Mouse (Mus musculus): ENCODE data around the gene Clk3. TPM values are rescaled to one million over a fixed set of nuclear protein-coding genes. Genes with fewer than 3 reads are reported as not detected.

Clk3 gene
- polyA plus RNA-seq, 2 experiments = 88.0 to 136 TPM

DNA sequence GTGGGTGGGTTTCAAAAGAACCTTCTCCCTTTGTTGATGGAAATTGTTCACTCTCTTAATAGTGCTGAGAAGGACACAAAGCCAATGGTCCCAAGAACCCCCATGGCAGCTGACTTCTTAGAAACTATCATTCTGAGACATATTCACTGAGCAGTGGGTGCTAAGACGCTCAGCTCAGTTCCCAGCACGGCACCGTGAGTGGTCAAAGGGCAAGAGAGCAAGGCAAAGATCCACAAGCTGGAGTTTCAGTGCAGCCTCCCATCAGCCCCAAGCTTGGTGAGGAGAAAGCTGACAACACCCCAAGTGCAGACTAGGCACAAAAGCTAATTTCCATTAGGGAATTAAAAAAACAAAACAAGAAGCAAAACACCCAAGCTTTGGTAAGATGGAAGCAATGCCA lies 45.0 kb upstream of the Clk3 start:
- H3K9ac ChIP-seq (replicated peaks) = no peak overlapping the region
- no peaks in the 10 kb centered on the region for H3K9me3 ChIP-seq (ENCODE audit: control insufficient read depth, low read length)

DNA sequence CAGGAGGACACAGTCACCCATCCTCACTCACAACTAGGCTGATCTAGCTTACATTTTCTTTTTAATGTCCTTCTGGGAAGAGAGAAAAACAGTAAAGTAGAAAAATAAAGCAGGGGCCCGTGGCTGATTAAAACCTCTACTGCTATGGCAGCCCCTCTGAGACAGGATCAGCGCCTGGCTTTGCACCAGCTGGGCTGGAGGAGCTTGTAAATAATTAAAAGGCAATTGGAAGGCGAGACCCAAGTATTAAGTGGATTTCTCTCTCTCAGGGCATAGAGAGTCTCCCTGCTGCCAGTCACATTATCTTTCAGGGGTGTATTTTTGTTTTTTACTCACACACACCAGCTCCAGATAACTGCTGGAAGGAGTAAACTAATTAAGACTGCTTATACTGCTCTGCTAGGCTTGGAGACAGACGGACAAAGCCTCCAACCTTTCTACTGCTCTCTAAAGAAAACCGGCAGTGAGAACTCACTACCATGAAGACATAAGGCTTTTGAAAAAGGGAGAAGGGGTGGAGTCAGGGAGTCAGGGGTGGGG lies 43.2 kb upstream of the Clk3 start:
- ATAC-seq (ENCODE audit: insufficient read depth) = no peak
- Histone ChIP-seq H3K4me2 (ENCODE audit: low read depth) (no peak overlapping the region), H3K27ac (no peak overlapping the region)

More for the DNA sequence above, 45.0 kb upstream of the Clk3 start:
- no peaks in the 10 kb centered on the region; the same call in 1 of the 2 replicates for H3K36me3 ChIP-seq (replicated peaks; ENCODE audit: control insufficient read depth, insufficient read depth, low read depth)
- WGBS (ENCODE audit: insufficient replicate concordance) = 71% methylated on average over 3 of the region's 3 CpGs
- H3K27ac ChIP-seq = no peak overlapping the region
- no peak for ATAC-seq (ENCODE audit: insufficient read depth)
- no peak for DNase-seq (ENCODE audit: low read depth in 3 of 3, low spot score in 3 of 3)
- no peak for TF ChIP-seq EP300 (IDR thresholded peaks at IDR 0.05; ENCODE audit: low read depth)
- no peak for TF ChIP-seq CTCF (IDR thresholded peaks at IDR 0.05; ENCODE audit: low read depth)
- no peaks in the 10 kb centered on the region for H3K27me3 ChIP-seq (ENCODE audit: control insufficient read depth, insufficient read depth, low read length)
- H3K4me2 ChIP-seq (ENCODE audit: low read depth) = no peak overlapping the region
- H3K4me3 ChIP-seq (ENCODE audit: insufficient read depth in 1 of 2, low read depth in 2 of 2, low read length in 2 of 2) = no peak overlapping the region
- peaks cover 18 to 33% of the 10 kb centered on the region in 2 experiments for H3K4me1 ChIP-seq (replicated peaks; ENCODE audit: control insufficient read depth in 2 of 2, insufficient read depth in 2 of 2, low read length in 1 of 2)

DNA sequence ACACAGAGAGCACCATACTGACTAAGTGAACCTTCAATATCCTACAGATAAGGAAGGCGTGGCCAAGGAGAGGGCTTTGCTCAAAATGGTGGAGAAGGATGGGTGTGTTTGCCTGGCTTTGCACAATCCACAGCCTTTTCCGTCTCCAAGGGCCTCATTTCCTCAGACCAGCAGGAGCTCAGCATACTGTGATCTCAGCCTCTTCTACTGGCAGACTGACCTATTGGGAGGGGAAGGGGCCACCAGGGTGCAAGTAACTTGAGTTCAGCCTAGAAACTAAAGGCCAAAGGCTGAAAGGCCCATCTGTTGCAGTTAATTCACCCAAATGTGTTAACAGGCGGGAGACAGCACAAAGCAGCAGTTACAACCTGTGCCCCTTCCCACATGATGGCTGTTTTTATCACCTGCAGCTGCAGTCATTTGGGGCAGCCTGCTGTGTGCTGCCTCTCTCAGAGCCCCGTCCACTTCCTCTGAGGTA lies 41.6 kb upstream of the Clk3 start:
- DNase-seq (ENCODE audit: low read depth in 3 of 3, low spot score in 3 of 3) = no peak
- Histone ChIP-seq H3K4me1 (replicated peaks; ENCODE audit: control insufficient read depth in 2 of 2, insufficient read depth in 2 of 2, low read length in 1 of 2) (peaks cover 30 to 49% of the 10 kb centered on the region in 2 experiments), H3K27ac (no peak overlapping the region), H3K9me3 (ENCODE audit: control insufficient read depth, low read length) (no peaks in the 10 kb centered on the region), H3K9ac (replicated peaks) (no peak overlapping the region), H3K4me2 (ENCODE audit: low read depth) (no peak overlapping the region), H3K36me3 (replicated peaks; ENCODE audit: control insufficient read depth, insufficient read depth, low read depth) (no peaks in the 10 kb centered on the region; the same call in 1 of the 2 replicates), H3K27me3 (ENCODE audit: control insufficient read depth, insufficient read depth, low read length) (no peaks in the 10 kb centered on the region), H3K4me3 (ENCODE audit: insufficient read depth in 1 of 2, low read depth in 2 of 2, low read length in 2 of 2) (no peak overlapping the region)
- WGBS (ENCODE audit: insufficient replicate concordance) = 60% methylated on average over 4 of the region's 4 CpGs
- peak; percentile 23; the same call in 1 of the 2 replicates for ATAC-seq (ENCODE audit: insufficient read depth)
- TF ChIP-seq EP300 (IDR thresholded peaks at IDR 0.05; ENCODE audit: low read depth) (no peak), CTCF (IDR thresholded peaks at IDR 0.05; ENCODE audit: low read depth) (no peak)

More for the DNA sequence above, 43.2 kb upstream of the Clk3 start:
- peaks cover 28 to 44% of the 10 kb centered on the region in 2 experiments for H3K4me1 ChIP-seq (replicated peaks; ENCODE audit: control insufficient read depth in 2 of 2, insufficient read depth in 2 of 2, low read length in 1 of 2)
- no peaks in the 10 kb centered on the region for H3K27me3 ChIP-seq (ENCODE audit: control insufficient read depth, insufficient read depth, low read length)
- DNase-seq (ENCODE audit: low read depth in 3 of 3, low spot score in 3 of 3) = no peak
- H3K9me3 ChIP-seq (ENCODE audit: control insufficient read depth, low read length) = no peaks in the 10 kb centered on the region
- WGBS (ENCODE audit: insufficient replicate concordance) = 77% methylated on average over 5 of the region's 5 CpGs
- no peak overlapping the region for H3K4me3 ChIP-seq (ENCODE audit: insufficient read depth in 1 of 2, low read depth in 2 of 2, low read length in 2 of 2)
- H3K36me3 ChIP-seq (replicated peaks; ENCODE audit: control insufficient read depth, insufficient read depth, low read depth) = no peaks in the 10 kb centered on the region; the same call in 1 of the 2 replicates
- no peak overlapping the region for H3K9ac ChIP-seq (replicated peaks)
- TF ChIP-seq EP300 (IDR thresholded peaks at IDR 0.05; ENCODE audit: low read depth) = no peak
- no peak for TF ChIP-seq CTCF (IDR thresholded peaks at IDR 0.05; ENCODE audit: low read depth)

DNA sequence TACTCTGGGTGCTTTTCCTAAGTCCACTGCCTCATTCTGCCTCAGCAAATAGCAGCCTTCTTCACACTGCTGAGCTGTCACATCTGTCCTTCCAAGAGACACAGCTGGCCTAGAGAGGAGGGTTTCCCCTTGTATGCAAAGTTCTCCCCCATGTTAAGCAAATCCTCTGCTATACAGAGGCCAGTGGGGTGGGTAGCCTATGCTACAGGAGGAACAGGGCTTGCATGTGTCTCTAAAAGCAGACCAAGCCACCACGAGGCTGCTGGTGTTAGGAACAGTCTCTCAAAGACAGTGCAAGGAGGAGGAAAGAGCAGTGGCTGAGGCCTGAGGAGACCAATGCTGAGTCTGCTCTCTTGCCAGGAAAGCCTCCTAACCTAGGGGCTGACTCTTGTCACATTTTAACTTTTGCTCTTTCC lies 40.4 kb upstream of the Clk3 start:
- H3K36me3 ChIP-seq (replicated peaks; ENCODE audit: control insufficient read depth, insufficient read depth, low read depth) = no peaks in the 10 kb centered on the region; the same call in 1 of the 2 replicates
- WGBS (ENCODE audit: insufficient replicate concordance) = 53% methylated on average over 1 of the region's 1 CpGs
- H3K4me3 ChIP-seq (ENCODE audit: insufficient read depth in 1 of 2, low read depth in 2 of 2, low read length in 2 of 2) = no peak overlapping the region
- H3K4me1 ChIP-seq (replicated peaks; ENCODE audit: control insufficient read depth in 2 of 2, insufficient read depth in 2 of 2, low read length in 1 of 2) = peaks cover 28 to 43% of the 10 kb centered on the region in 2 experiments
- ATAC-seq (ENCODE audit: insufficient read depth) (0 out of 2 replicates have a peak, but pooled peaks have one; percentile 8), DNase-seq (ENCODE audit: low read depth in 3 of 3, low spot score in 3 of 3) (no peak)
- H3K9ac ChIP-seq (replicated peaks) = no peak overlapping the region
- H3K27me3 ChIP-seq (ENCODE audit: control insufficient read depth, insufficient read depth, low read length) = no peaks in the 10 kb centered on the region
- TF ChIP-seq CTCF (IDR thresholded peaks at IDR 0.05; ENCODE audit: low read depth) = no peak
- no peak for TF ChIP-seq EP300 (IDR thresholded peaks at IDR 0.05; ENCODE audit: low read depth)
- no peak overlapping the region for H3K27ac ChIP-seq
- no peaks in the 10 kb centered on the region for H3K9me3 ChIP-seq (ENCODE audit: control insufficient read depth, low read length)
- H3K4me2 ChIP-seq (ENCODE audit: low read depth) = no peak overlapping the region

DNA sequence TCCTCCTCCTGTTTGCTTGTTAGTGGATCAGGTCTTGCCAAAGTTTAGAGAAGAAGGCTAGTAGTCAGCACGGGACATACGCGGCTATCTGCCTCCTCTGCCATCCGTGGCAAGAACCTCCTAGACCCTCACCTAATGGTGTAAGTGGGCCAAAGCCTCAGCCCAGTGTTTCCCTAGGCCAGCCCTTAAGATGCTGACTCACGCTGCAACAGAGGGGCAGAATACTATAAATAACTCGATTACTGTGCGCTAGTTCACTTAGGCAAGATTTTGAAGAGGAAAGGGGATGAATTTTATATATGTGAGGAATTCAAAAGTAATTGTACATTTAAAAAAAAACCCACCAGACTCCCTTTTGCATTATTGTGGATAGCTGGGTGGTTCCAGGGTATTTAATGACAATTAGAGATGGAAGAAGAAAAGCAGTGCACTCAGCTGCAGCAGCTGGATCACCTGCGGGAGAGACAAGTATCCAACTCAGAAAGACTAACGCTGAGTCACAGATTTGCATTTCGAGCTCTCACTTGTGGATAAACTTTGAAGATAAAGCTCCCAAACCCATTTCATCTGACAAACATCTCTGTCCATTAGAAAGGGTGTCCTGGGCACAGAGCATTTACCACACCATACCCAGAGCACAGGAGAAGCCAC lies 39.6 kb upstream of the Clk3 start:
- Histone ChIP-seq H3K27me3 (ENCODE audit: control insufficient read depth, insufficient read depth, low read length) (no peaks in the 10 kb centered on the region), H3K27ac (peak overlapping the region; percentile 25), H3K4me2 (ENCODE audit: low read depth) (no peak overlapping the region), H3K9me3 (ENCODE audit: control insufficient read depth, low read length) (no peaks in the 10 kb centered on the region), H3K4me3 (ENCODE audit: insufficient read depth in 1 of 2, low read depth in 2 of 2, low read length in 2 of 2) (no peak overlapping the region), H3K9ac (replicated peaks) (no peak overlapping the region), H3K36me3 (replicated peaks; ENCODE audit: control insufficient read depth, insufficient read depth, low read depth) (no peaks in the 10 kb centered on the region; the same call in 1 of the 2 replicates), H3K4me1 (replicated peaks; ENCODE audit: control insufficient read depth in 2 of 2, insufficient read depth in 2 of 2, low read length in 1 of 2) (peaks cover 31 to 51% of the 10 kb centered on the region in 2 experiments)
- TF ChIP-seq EP300 (IDR thresholded peaks at IDR 0.05; ENCODE audit: low read depth) = no peak
- no peak for TF ChIP-seq CTCF (IDR thresholded peaks at IDR 0.05; ENCODE audit: low read depth)
- DNase-seq (ENCODE audit: low read depth in 3 of 3, low spot score in 3 of 3) (no peak), ATAC-seq (ENCODE audit: insufficient read depth) (no peak)
- WGBS (ENCODE audit: insufficient replicate concordance) = 28% methylated on average over 10 of the region's 10 CpGs
